Mouse (Mus musculus): Measurements from ENCODE around the gene Olfr17. TPM values are rescaled to one million over a fixed set of nuclear protein-coding genes. Genes with fewer than 3 reads are reported as not detected.

The Olfr17 gene
- total and polyA plus RNA-seq, 2 experiments = not detected

Other genes with a start within 250 kb of the Olfr17 start
- not detected in 2 replicates for gene Olfr703, start 249.9 kb upstream of the Olfr17 start, total RNA-seq (2014; rRNA removed)
- gene Olfr703, start 249.9 kb upstream of the Olfr17 start, polyA plus RNA-seq (2012; rRNA removed) = not detected in 2 replicates
- gene Olfr704, start 230.0 kb upstream of the Olfr17 start, total RNA-seq (2014; rRNA removed) = not detected in 2 replicates
- gene Olfr704, start 230.0 kb upstream of the Olfr17 start, polyA plus RNA-seq (2012; rRNA removed) = not detected in 2 replicates
- not detected in 2 replicates for gene Olfr705, start 216.3 kb upstream of the Olfr17 start, total RNA-seq (2014; rRNA removed)
- gene Olfr705, start 216.3 kb upstream of the Olfr17 start, polyA plus RNA-seq (2012; rRNA removed) = not detected in 2 replicates
- gene Olfr706, start 205.1 kb upstream of the Olfr17 start, total RNA-seq (2014; rRNA removed) = not detected in 2 replicates
- gene Olfr706, start 205.1 kb upstream of the Olfr17 start, polyA plus RNA-seq (2012; rRNA removed) = not detected in 2 replicates
- gene Olfr707, start 192.0 kb upstream of the Olfr17 start, total RNA-seq (2014; rRNA removed) = not detected in 2 replicates
- not detected in 2 replicates for gene Olfr707, start 192.0 kb upstream of the Olfr17 start, polyA plus RNA-seq (2012; rRNA removed)
- gene Olfr1532-ps1, start 185.2 kb upstream of the Olfr17 start, total RNA-seq (2014; rRNA removed) = not detected in 2 replicates
- not detected in 2 replicates for gene Olfr1532-ps1, start 185.2 kb upstream of the Olfr17 start, polyA plus RNA-seq (2012; rRNA removed)
- not detected in 2 replicates for gene Olfr709-ps1, start 161.0 kb upstream of the Olfr17 start, total RNA-seq (2014; rRNA removed)
- gene Olfr709-ps1, start 161.0 kb upstream of the Olfr17 start, polyA plus RNA-seq (2012; rRNA removed) = not detected in 2 replicates
- gene Olfr710, start 144.9 kb upstream of the Olfr17 start, total RNA-seq (2014; rRNA removed) = not detected in 2 replicates
- gene Olfr710, start 144.9 kb upstream of the Olfr17 start, polyA plus RNA-seq (2012; rRNA removed) = not detected in 2 replicates
- not detected in 2 replicates for gene Olfr6, start 129.3 kb upstream of the Olfr17 start, total RNA-seq (2014; rRNA removed)
- gene Olfr6, start 129.3 kb upstream of the Olfr17 start, polyA plus RNA-seq (2012; rRNA removed) = not detected in 2 replicates
- gene Olfr711, start 117.8 kb upstream of the Olfr17 start, total RNA-seq (2014; rRNA removed) = not detected in 2 replicates
- gene Olfr711, start 117.8 kb upstream of the Olfr17 start, polyA plus RNA-seq (2012; rRNA removed) = not detected in 2 replicates
- not detected in 2 replicates for gene Olfr2, start 87.1 kb upstream of the Olfr17 start, total RNA-seq (2014; rRNA removed)
- not detected in 2 replicates for gene Olfr2, start 87.1 kb upstream of the Olfr17 start, polyA plus RNA-seq (2012; rRNA removed)
- gene Olfr713, start 62.0 kb upstream of the Olfr17 start, total RNA-seq (2014; rRNA removed) = not detected in 2 replicates
- not detected in 2 replicates for gene Olfr713, start 62.0 kb upstream of the Olfr17 start, polyA plus RNA-seq (2012; rRNA removed)
- not detected in 2 replicates for gene Olfr714, start 22.2 kb upstream of the Olfr17 start, total RNA-seq (2014; rRNA removed)
- not detected in 2 replicates for gene Olfr714, start 22.2 kb upstream of the Olfr17 start, polyA plus RNA-seq (2012; rRNA removed)
- gene Olfr715b, start 17.1 kb downstream of the Olfr17 start, total RNA-seq (2014; rRNA removed) = not detected in 2 replicates
- not detected in 2 replicates for gene Olfr715b, start 17.1 kb downstream of the Olfr17 start, polyA plus RNA-seq (2012; rRNA removed)
- gene Olfr715, start 37.9 kb downstream of the Olfr17 start, total RNA-seq (2014; rRNA removed) = not detected in 2 replicates
- gene Olfr715, start 37.9 kb downstream of the Olfr17 start, polyA plus RNA-seq (2012; rRNA removed) = not detected in 2 replicates
- not detected in 2 replicates for gene Olfr716, start 45.1 kb downstream of the Olfr17 start, total RNA-seq (2014; rRNA removed)
- gene Olfr716, start 45.1 kb downstream of the Olfr17 start, polyA plus RNA-seq (2012; rRNA removed) = not detected in 2 replicates
- not detected in 2 replicates for gene Nlrp14, start 73.8 kb downstream of the Olfr17 start, total RNA-seq (2014; rRNA removed)
- not detected in 2 replicates for gene Nlrp14, start 73.8 kb downstream of the Olfr17 start, polyA plus RNA-seq (2012; rRNA removed)
- not detected in 2 replicates for gene Rbmxl2, start 116.2 kb downstream of the Olfr17 start, total RNA-seq (2014; rRNA removed)
- not detected in 2 replicates for gene Rbmxl2, start 116.2 kb downstream of the Olfr17 start, polyA plus RNA-seq (2012; rRNA removed)